Comparison of ENCODE assay signal across 2 mouse cellular contexts in the genomic region with DNA sequence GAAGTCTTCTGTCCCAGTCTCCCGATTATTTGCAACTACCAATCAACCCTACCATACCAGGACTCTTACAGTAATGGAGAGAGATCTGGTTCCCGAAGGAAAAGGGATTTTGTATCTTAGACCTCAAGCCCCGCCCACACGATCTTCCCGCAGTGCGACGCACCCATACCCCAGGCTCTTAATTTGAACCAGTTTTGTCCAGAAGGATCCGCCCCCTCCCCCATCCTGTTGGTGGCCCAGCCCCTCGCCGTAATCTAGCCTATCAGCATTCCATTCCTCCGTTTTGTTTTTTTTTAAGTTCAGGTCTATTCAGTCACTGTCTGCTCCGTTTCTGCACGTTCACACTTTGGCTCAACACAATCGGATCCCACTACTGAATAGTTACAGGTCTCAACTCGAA.
A peak's percentile ranks its signal among the peaks of the same experiment; 100 is the strongest.
TF ChIP-seq lines count a peak whose summit lies in the region.

No protein-coding gene starts in this region.

TF ChIP-seq in C2C12, 6 proteins besides CTCF, POLR2A, EP300 and RAD21:
- TF ChIP-seq FOSL1 (IDR thresholded peaks at IDR 0.05; ENCODE audit: insufficient read depth, low read length, poor library complexity, severe bottlenecking): no peak
- peak; percentile 61 for TF ChIP-seq MAX (IDR thresholded peaks at IDR 0.05)
TF ChIP-seq in C2C12: peak in this region for 1.

TF ChIP-seq in MEL, 35 proteins besides CTCF, POLR2A, EP300 and RAD21:
- TF ChIP-seq KAT2A (conservative IDR thresholded peaks at IDR 0.05; ENCODE audit: low read depth, low read length) (0 out of 2 replicates have a peak, but pooled peaks have one; percentile 30), BHLHE40 (IDR thresholded peaks at IDR 0.05; ENCODE audit: borderline replicate concordance, low read depth, low read length) (0 out of 2 replicates have a peak, but pooled peaks have one; percentile 41), MAX (IDR thresholded peaks at IDR 0.05; ENCODE audit: low read length) (peak; percentile 49), NELFE (IDR thresholded peaks at IDR 0.05; ENCODE audit: low read depth, low read length) (peak; percentile 46), CHD1 (IDR thresholded peaks at IDR 0.05; ENCODE audit: low read depth, low read length) (no peak), CHD2 (IDR thresholded peaks at IDR 0.05; ENCODE audit: low read length) (peak; percentile 56), ZMIZ1 (IDR thresholded peaks at IDR 0.05; ENCODE audit: low read depth, low read length) (no peak; the same call in 1 of the 2 replicates), TCF12 (IDR thresholded peaks at IDR 0.05; ENCODE audit: low read depth, low read length) (0 out of 2 replicates have a peak, but pooled peaks have one; percentile 34), MAZ (IDR thresholded peaks at IDR 0.05; ENCODE audit: low read depth, low read length) (peak; percentile 51; the same call in 1 of the 2 replicates), GABPA (IDR thresholded peaks at IDR 0.05; ENCODE audit: low read depth, low read length) (no peak), RCOR1 (IDR thresholded peaks at IDR 0.05; ENCODE audit: low read depth, low read length) (no peak), MXI1 (IDR thresholded peaks at IDR 0.05; ENCODE audit: low read depth, low read length) (peak; percentile 76), HCFC1 (IDR thresholded peaks at IDR 0.05; ENCODE audit: low read depth, low read length) (peak; percentile 74), SIN3A (IDR thresholded peaks at IDR 0.05; ENCODE audit: low read length) (peak; percentile 91), TBP (IDR thresholded peaks at IDR 0.05; ENCODE audit: low read depth, low read length) (peak; percentile 53; the same call in 1 of the 2 replicates), ELF1 (IDR thresholded peaks at IDR 0.05; ENCODE audit: low read depth, low read length) (no peak), ZNF384 (IDR thresholded peaks at IDR 0.05; ENCODE audit: low read depth, low read length) (peak; percentile 95)
TF ChIP-seq in MEL: peak in this region for 12.
